Mouse (Mus musculus): Measurements from ENCODE around the gene Map4.

Gene Map4

GRCm38 (mm10) chr9:109989084-109989483 is 57.8 kb downstream of the Map4 start:
- DNase-seq (ENCODE audit: low read depth in 2 of 2, low spot score in 2 of 2): no peak

- no peak for DNase-seq (ENCODE audit: low read depth in 2 of 2, low spot score in 2 of 2)
Observed at GRCm38 (mm10) chr9:109997441-109997840, 66.2 kb downstream of the Map4 start.

GRCm38 (mm10) chr9:110001946-110002345 is 70.7 kb downstream of the Map4 start:
- DNase-seq (ENCODE audit: low read depth in 2 of 2, low spot score in 2 of 2): no peak

- DNase-seq (ENCODE audit: low read depth in 2 of 2, low spot score in 2 of 2): no peak
Observed at GRCm38 (mm10) chr9:110002413-110002812, 71.2 kb downstream of the Map4 start.

- no peak for DNase-seq (ENCODE audit: low read depth in 2 of 2, low spot score in 2 of 2)
Observed at GRCm38 (mm10) chr9:110019224-110019623, 88.0 kb downstream of the Map4 start.

- no peak for DNase-seq (ENCODE audit: low read depth in 2 of 2, low spot score in 2 of 2)
Observed at GRCm38 (mm10) chr9:110020405-110020804, 89.1 kb downstream of the Map4 start.

- DNase-seq (ENCODE audit: low read depth in 2 of 2, low spot score in 2 of 2): no peak
Observed at GRCm38 (mm10) chr9:110021463-110021862, 90.2 kb downstream of the Map4 start.

GRCm38 (mm10) chr9:110022151-110022550 is 90.9 kb downstream of the Map4 start:
- no peak for DNase-seq (ENCODE audit: low read depth in 2 of 2, low spot score in 2 of 2)

- DNase-seq (ENCODE audit: low read depth in 2 of 2, low spot score in 2 of 2): no peak
Observed at GRCm38 (mm10) chr9:110035091-110035490, 103.8 kb downstream of the Map4 start.

- DNase-seq (ENCODE audit: low read depth in 2 of 2, low spot score in 2 of 2): no peak
Observed at GRCm38 (mm10) chr9:110037895-110038294, 106.6 kb downstream of the Map4 start.

GRCm38 (mm10) chr9:110038485-110038884 is 107.2 kb downstream of the Map4 start:
- DNase-seq (ENCODE audit: low read depth in 2 of 2, low spot score in 2 of 2): no peak

- no peak for DNase-seq (ENCODE audit: low read depth in 2 of 2, low spot score in 2 of 2)
Observed at GRCm38 (mm10) chr9:110044373-110044772, 113.1 kb downstream of the Map4 start.

- DNase-seq (ENCODE audit: low read depth in 2 of 2, low spot score in 2 of 2): no peak
Observed at GRCm38 (mm10) chr9:110045763-110046377, 114.6 kb downstream of the Map4 start.

GRCm38 (mm10) chr9:110047260-110047659 is 116.0 kb downstream of the Map4 start:
- DNase-seq (ENCODE audit: low read depth in 2 of 2, low spot score in 2 of 2): no peak

- no peak for DNase-seq (ENCODE audit: low read depth in 2 of 2, low spot score in 2 of 2)
Observed at GRCm38 (mm10) chr9:110047857-110048256, 116.6 kb downstream of the Map4 start.

GRCm38 (mm10) chr9:110051184-110051583 is 119.9 kb downstream of the Map4 start:
- DNase-seq (ENCODE audit: low read depth in 2 of 2, low spot score in 2 of 2): no peak

- no peak for DNase-seq (ENCODE audit: low read depth in 2 of 2, low spot score in 2 of 2)
Observed at GRCm38 (mm10) chr9:110051869-110052661, 120.8 kb downstream of the Map4 start.

- DNase-seq (ENCODE audit: low read depth in 2 of 2, low spot score in 2 of 2): no peak
Observed at GRCm38 (mm10) chr9:110052951-110053304, 121.7 kb downstream of the Map4 start.

- no peak for DNase-seq (ENCODE audit: low read depth in 2 of 2, low spot score in 2 of 2)
Observed at GRCm38 (mm10) chr9:110053305-110054079, 122.2 kb downstream of the Map4 start.

GRCm38 (mm10) chr9:110054080-110054421 is 122.8 kb downstream of the Map4 start:
- no peak for DNase-seq (ENCODE audit: low read depth in 2 of 2, low spot score in 2 of 2)

GRCm38 (mm10) chr9:110054781-110055180 is 123.5 kb downstream of the Map4 start:
- DNase-seq (ENCODE audit: low read depth in 2 of 2, low spot score in 2 of 2): no peak

GRCm38 (mm10) chr9:110057200-110057599 is 125.9 kb downstream of the Map4 start:
- no peak for DNase-seq (ENCODE audit: low read depth in 2 of 2, low spot score in 2 of 2)
